Mouse (Mus musculus) forebrain, embryonic 12.5 days (tissue): Measurements from ENCODE around the gene Cdkl1. TPM values are rescaled to one million over a fixed set of nuclear protein-coding genes. Genes with fewer than 3 reads are reported as not detected.

Experiments used
- ATAC-seq: fragments of 200-750 bp; cut with Nextera tagmentation; 2 replicates; pipeline ENCODE4 v1.8.0; 2017; ENCODE audit warnings: moderate TSS enrichment; ENCODE audit not compliant: low FRiP score
- H3K27ac ChIP-seq: fragments of 300-500 bp; sonication (generic); 2 replicates; pipeline ENCODE4 v1.5.1; 2016; ENCODE audit warnings: mild to moderate bottlenecking
- H3K27me3 ChIP-seq: fragments of 300-500 bp; sonication (generic); 2 replicates; pipeline ENCODE4 v1.6.1; 2016; ENCODE audit warnings: mild to moderate bottlenecking
- H3K36me3 ChIP-seq: fragments of 300-500 bp; sonication (generic); replicated peaks from 2 replicates; pipeline ENCODE4 v1.6.1; 2016; ENCODE audit warnings: mild to moderate bottlenecking
- H3K4me1 ChIP-seq: fragments of 300-500 bp; sonication (generic); 2 replicates; pipeline ENCODE4 v1.6.1; 2016
- H3K4me2 ChIP-seq: fragments of 300-500 bp; sonication (generic); 2 replicates; pipeline ENCODE4 v1.6.1; 2016; ENCODE audit warnings: mild to moderate bottlenecking, moderate library complexity
- H3K4me3 ChIP-seq: fragments of 300-500 bp; sonication (generic); replicated peaks from 2 replicates; pipeline ENCODE4 v1.5.1; 2016; ENCODE audit warnings: mild to moderate bottlenecking
- H3K9ac ChIP-seq: fragments of 300-500 bp; sonication (generic); 2 replicates; pipeline ENCODE4 v1.6.1; 2016; ENCODE audit warnings: mild to moderate bottlenecking
- H3K9me3 ChIP-seq: fragments of 300-500 bp; sonication (generic); 2 replicates; pipeline ENCODE4 v1.6.1; 2016
- WGBS: fragments of 180-500 bp; shearing (Covaris S2); methylation state at CpG from one replicate; pipeline ENCODE4 v1.1.7; 2016; 5-methylcytosine and 5-hydroxymethylcytosine counted together
- polyA plus RNA-seq: library from polyadenylated mRNA; unstranded; fragments of >200 nt; fragmentation: Nextera tagmentation; extraction: Ambion mirVana; gene quantifications from 2 replicates; pipeline ENCODE4 v1.2.1, GENCODE M21; 2016

Gene Cdkl1
- polyA plus RNA-seq, 1 experiment from 2014 or later, result 0.93 TPM

DNA sequence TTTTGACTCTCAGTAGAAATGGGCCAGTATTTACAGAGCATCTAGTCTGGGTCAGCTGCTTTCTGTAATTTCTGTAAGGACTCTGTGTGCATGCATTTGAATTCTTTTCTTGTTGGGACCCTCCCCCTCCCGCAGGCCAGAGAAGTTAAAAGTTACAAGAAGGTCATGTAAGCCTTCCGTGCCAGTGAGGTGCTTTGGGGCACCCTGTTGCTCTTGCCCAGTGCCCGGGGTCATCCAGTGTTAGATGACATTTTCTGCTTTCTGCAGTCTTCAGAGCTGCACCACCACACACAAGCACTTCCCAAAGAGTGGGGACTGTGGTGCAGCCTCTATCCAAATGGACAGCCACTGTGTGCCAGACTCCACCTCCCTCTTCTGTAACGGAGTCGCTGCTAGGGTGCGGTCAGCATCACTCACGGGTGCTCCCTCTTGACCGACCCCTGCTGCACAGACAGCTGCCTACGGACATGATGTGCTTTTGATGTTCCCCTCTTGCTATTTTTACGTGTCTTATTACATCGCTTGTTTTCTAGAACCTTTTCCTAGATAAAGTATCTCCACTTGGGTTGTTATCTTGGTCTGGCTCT, 16.4 kb upstream of the Cdkl1 start:
- no peak overlapping the region for H3K27ac ChIP-seq
- peaks cover 31% of the 10 kb centered on the region for H3K36me3 ChIP-seq

DNA sequence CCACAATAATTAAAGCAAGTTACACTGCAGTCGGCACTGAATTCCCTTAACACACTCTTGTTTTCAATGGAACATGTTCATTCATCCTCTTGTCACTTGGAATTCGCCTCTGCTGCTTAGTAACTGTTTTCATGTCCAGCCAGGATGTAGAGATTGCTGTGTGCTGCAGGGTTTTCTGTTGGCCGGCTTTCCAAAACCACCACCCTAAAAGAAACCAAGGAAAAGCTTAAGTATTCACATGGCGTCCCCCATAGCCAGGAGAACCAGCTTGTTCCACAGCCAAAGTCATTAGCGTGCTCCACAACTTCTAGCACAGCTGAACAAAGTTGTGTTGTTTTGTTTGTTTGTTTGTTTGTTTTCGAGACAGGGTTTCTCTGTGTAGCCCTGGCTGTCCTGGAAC, 14.1 kb upstream of the Cdkl1 start:
- H3K4me2 ChIP-seq, result no peak overlapping the region
- H3K36me3 ChIP-seq, result peaks cover 29% of the 10 kb centered on the region
- H3K4me3 ChIP-seq, result no peak overlapping the region
- no peaks in the 10 kb centered on the region for H3K27me3 ChIP-seq
- 92% methylated on average over 6 of the region's 6 CpGs for WGBS
- H3K9ac ChIP-seq, result no peak overlapping the region
- ATAC-seq, result no peak
- H3K9me3 ChIP-seq, result no peaks in the 10 kb centered on the region
- peaks cover 3% of the 10 kb centered on the region for H3K4me1 ChIP-seq
- H3K27ac ChIP-seq, result no peak overlapping the region

More for the DNA sequence above, 16.4 kb upstream of the Cdkl1 start:
- Histone ChIP-seq H3K4me2 (no peak overlapping the region), H3K9ac (no peak overlapping the region), H3K27me3 (no peaks in the 10 kb centered on the region), H3K9me3 (no peaks in the 10 kb centered on the region), H3K4me1 (no peaks in the 10 kb centered on the region), H3K4me3 (no peak overlapping the region)
- no peak for ATAC-seq
- 87% methylated on average over 11 of the region's 11 CpGs for WGBS

DNA sequence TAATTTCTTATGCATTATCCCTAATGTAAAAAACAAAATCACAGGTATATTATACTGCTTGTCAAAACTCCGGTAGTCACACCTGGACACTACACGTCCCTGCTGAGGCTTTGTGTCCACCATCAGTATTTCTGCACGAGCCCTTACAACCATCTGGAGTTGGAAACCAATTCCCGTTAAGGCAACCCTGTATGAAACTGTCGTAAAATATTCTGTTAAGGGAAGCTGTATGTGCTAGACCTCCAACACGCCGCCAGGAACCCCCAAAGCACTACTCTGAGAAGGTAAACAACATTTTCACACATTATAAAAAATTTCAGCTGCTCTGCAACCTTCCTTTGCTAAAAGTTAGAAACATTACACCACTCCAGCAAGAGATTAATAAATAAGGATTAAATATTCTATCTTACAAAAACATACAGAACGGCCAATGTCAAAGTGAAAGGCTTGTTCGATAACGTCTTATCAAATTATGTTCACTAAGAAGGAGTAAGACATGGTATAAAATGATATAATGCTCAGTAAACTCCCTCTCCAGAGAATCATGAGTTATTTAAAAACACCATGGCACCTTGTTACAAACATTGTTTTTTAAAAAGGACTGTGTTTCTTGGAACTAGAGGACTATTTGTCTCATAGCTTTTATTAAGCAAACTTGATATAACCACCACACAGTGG, 13.5 kb upstream of the Cdkl1 start:
- 95% methylated on average over 10 of the region's 10 CpGs for WGBS
- no peak for ATAC-seq
- Histone ChIP-seq H3K9ac (no peak overlapping the region), H3K4me2 (no peak overlapping the region), H3K9me3 (no peaks in the 10 kb centered on the region), H3K4me3 (no peak overlapping the region), H3K36me3 (peaks cover 29% of the 10 kb centered on the region), H3K27ac (no peak overlapping the region), H3K27me3 (no peaks in the 10 kb centered on the region), H3K4me1 (peaks cover 3% of the 10 kb centered on the region)

DNA sequence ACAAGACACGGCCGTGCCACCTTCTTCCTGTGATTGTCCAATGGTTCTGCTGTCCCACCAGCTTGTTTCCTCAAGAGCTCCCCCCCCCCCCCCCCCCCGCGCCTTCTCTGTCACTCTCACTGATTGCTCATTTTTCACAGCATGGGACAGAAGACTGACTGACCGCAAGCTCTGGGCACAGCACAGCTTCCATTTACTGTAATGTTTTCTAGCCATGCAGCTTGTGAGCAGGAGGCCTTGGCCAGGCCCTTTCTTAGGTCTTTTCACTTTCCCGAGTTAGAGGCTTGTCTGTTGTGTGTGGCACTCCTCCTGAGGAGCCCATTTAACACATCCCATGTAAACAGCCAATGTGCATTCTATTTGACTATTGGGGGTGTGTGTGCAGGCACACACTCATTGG, 12.1 kb upstream of the Cdkl1 start:
- Histone ChIP-seq H3K9me3 (no peaks in the 10 kb centered on the region), H3K4me1 (peaks cover 3% of the 10 kb centered on the region), H3K27ac (no peak overlapping the region), H3K4me3 (no peak overlapping the region), H3K27me3 (no peaks in the 10 kb centered on the region), H3K36me3 (peaks cover 26% of the 10 kb centered on the region), H3K9ac (no peak overlapping the region), H3K4me2 (no peak overlapping the region)
- 90% methylated on average over 5 of the region's 6 CpGs for WGBS
- ATAC-seq, result no peak

DNA sequence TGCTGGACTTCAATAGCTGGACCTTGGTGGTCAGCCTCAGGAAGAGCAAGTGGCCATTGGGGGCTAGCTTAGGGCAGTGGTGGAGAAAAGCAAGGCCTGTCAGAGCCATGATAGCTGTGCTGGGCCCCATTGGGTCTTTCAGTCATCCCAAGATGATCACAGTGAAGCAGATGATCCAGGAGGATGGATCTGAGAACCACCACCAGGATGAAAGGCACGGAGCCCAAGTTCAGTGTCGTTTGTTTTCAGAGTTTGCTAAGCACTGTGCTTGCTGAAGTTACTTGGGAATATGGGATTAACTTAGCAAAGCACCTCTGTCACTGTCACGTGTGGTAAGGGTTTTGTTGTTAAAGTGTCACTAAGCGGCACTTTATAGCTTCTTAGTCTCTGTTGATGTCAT, 9.5 kb upstream of the Cdkl1 start:
- no peak overlapping the region for H3K9ac ChIP-seq
- ATAC-seq, result no peak
- peaks cover 3% of the 10 kb centered on the region for H3K4me1 ChIP-seq
- H3K27me3 ChIP-seq, result no peaks in the 10 kb centered on the region
- no peak overlapping the region for H3K27ac ChIP-seq
- WGBS, result 93% methylated on average over 4 of the region's 4 CpGs
- H3K4me2 ChIP-seq, result no peak overlapping the region
- H3K4me3 ChIP-seq, result no peak overlapping the region
- peaks cover 13% of the 10 kb centered on the region for H3K36me3 ChIP-seq
- H3K9me3 ChIP-seq, result no peaks in the 10 kb centered on the region

DNA sequence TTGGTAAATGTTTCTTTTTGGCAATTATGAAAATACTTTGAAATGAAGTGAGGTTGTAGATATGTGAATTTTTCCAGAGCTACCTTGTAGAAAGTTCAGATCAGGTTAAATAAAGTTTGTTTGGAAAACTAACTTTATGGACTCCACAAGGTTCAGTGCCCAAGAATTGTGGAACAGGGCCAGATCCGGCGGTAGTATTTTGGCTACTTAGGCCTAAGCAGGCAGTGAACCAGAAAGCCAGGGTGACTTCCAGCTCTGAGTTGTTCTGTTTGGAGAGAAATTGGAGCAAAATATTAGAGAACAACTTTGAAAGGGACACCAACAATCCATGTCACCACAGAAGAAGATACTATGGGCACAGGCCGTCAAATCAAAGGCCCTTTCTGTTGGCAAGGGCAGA, 5.2 kb upstream of the Cdkl1 start:
- Histone ChIP-seq H3K9ac (no peak overlapping the region), H3K9me3 (no peaks in the 10 kb centered on the region), H3K27me3 (peaks cover 10% of the 10 kb centered on the region; the same call in 1 of the 2 replicates), H3K4me3 (no peak overlapping the region), H3K27ac (no peak overlapping the region), H3K36me3 (no peaks in the 10 kb centered on the region), H3K4me2 (no peak overlapping the region), H3K4me1 (peaks cover 3% of the 10 kb centered on the region)
- 91% methylated on average over 3 of the region's 3 CpGs for WGBS
- no peak for ATAC-seq

DNA sequence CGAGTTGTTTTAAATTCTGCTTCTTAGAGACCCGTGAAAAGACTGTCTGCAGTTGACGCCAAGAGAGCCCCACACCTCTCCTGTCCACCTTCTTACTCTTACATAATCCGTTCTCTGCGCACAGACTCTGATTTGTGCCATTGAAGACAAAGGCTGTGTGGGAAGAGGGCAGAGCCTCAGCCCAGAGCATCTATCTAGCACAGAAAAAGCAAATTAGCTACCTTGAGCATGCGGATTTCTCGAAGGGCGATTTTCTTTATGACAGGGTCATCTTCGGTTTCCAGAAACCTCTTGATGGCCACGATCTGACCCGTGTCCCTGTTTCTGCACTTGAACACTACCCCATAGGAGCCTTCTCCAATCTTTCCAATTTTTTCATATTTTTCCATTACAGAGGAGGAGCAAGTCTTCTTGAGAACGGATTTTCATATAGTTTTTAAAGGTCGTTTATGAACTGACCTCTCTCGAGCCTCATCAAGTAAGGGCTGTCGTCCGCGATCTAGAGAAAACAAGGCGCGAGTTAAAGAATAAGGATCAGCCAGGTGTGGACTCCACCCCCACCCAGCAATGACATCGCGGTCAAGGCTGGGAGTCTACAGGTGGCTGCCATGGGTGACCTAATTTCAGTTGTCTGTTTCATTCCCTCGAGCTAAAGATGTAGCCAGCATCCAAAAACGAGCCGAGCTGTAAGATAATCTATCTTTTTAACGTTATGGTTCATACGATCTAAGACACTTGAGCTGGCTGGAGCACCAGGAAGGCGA, 1.1 kb downstream of the Cdkl1 start:
- Histone ChIP-seq H3K27ac (no peak overlapping the region), H3K9me3 (no peaks in the 10 kb centered on the region), H3K27me3 (peaks cover 33% of the 10 kb centered on the region), H3K36me3 (no peaks in the 10 kb centered on the region), H3K9ac (peak overlapping the region; percentile 61), H3K4me3 (peak overlapping the region; percentile 54), H3K4me1 (peaks cover 20% of the 10 kb centered on the region), H3K4me2 (peak overlapping the region; percentile 98)
- WGBS, result 29% methylated on average over 27 of the region's 27 CpGs
- ATAC-seq, result 0 out of 2 replicates have a peak, but pooled peaks have one; percentile 5

DNA sequence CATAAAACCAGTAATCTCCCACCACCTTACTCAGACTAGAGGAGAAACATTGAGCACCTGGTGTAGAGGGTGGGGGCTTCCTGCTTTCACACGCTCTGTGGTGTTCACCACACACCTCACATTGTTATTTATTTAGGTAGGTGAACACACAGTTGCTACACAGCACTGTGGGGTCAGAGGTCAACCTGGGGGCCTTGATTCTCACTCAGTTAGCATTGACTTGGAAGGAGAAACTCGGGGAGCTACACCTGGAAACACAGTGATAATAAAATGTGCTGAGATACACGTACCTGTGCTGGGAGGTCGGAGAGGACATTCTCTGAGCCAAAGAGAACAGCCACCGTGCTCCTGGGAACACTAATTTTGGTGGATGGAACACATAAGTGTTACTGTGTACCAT, 2.7 kb downstream of the Cdkl1 start:
- H3K9ac ChIP-seq, result no peak overlapping the region
- ATAC-seq, result no peak
- peaks cover 20% of the 10 kb centered on the region for H3K4me1 ChIP-seq
- no peak overlapping the region for H3K27ac ChIP-seq
- WGBS, result 85% methylated on average over 5 of the region's 5 CpGs
- H3K4me2 ChIP-seq, result no peak overlapping the region
- H3K4me3 ChIP-seq, result no peak overlapping the region
- H3K9me3 ChIP-seq, result no peaks in the 10 kb centered on the region
- H3K27me3 ChIP-seq, result peaks cover 33% of the 10 kb centered on the region
- H3K36me3 ChIP-seq, result no peaks in the 10 kb centered on the region

DNA sequence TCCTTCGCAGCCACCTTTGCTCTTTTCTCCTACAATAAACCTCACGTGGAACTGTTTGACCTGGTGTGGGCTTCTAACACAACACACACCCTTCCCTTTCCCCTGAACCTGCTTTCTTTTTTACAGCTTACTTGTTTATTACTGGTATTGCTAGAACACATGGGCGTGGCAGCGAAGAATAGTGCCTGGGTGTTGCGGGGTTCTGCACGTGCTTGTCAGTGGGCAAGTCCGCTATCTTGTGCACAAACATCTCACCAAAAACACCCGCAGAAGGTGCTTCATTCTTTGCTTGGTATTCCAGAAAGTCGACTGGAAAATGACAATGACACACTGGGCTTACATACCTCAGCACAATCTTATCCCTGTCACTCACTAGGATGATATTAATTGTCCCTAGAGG, 5.6 kb downstream of the Cdkl1 start:
- WGBS, result 89% methylated on average over 9 of the region's 9 CpGs
- H3K9me3 ChIP-seq, result no peaks in the 10 kb centered on the region
- no peak for ATAC-seq

DNA sequence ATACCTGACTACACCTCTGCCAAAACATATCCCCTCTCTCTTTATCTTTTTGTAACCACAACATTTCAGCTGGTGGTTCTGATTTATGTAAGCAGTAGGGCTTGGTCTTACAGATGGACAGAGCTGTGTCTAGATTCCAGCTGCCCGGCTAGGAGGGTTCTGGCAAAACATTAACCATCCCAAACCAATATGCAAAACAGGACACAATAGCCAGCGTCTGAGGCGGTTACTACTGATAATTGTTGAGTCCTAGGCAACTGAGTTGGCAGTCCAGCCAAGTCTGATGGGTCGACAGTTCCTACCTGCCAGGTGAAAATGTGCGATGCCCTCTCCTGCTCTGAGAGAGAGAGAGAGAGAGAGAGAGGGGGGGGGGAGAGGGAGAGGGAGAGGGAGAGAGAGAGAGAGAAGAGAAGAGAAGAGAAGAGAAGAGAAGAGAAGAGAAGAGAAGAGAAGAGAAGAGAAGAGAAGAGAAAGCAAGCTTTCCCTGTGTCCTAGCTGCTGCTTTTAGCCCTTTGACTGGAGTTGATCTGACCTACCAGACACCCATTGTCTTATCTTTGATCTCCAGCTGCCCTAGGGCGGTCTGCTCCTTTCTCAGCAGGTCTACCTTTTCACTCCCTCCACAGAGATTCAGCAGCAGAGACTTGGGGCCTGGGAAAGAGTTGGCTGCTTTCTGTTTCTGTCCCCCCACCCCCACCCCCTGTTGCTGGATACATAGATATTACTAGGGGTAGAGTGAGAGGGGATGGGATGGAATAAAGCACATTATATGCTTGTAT, 7.6 kb downstream of the Cdkl1 start:
- 56% methylated on average over 6 of the region's 6 CpGs for WGBS
- Histone ChIP-seq H3K9me3 (no peaks in the 10 kb centered on the region), H3K27me3 (0 out of 2 replicates have a peak, but pooled peaks cover 2% of the 10 kb centered on the region), H3K36me3 (no peaks in the 10 kb centered on the region), H3K4me3 (no peak overlapping the region), H3K4me2 (no peak overlapping the region), H3K27ac (no peak overlapping the region), H3K9ac (no peak overlapping the region), H3K4me1 (no peaks in the 10 kb centered on the region)
- ATAC-seq, result no peak

More for the DNA sequence above, 5.6 kb downstream of the Cdkl1 start:
- Histone ChIP-seq H3K4me3 (no peak overlapping the region), H3K27ac (no peak overlapping the region), H3K9ac (no peak overlapping the region), H3K27me3 (peaks cover 20% of the 10 kb centered on the region), H3K4me1 (peaks cover 9% of the 10 kb centered on the region), H3K36me3 (no peaks in the 10 kb centered on the region), H3K4me2 (no peak overlapping the region)

DNA sequence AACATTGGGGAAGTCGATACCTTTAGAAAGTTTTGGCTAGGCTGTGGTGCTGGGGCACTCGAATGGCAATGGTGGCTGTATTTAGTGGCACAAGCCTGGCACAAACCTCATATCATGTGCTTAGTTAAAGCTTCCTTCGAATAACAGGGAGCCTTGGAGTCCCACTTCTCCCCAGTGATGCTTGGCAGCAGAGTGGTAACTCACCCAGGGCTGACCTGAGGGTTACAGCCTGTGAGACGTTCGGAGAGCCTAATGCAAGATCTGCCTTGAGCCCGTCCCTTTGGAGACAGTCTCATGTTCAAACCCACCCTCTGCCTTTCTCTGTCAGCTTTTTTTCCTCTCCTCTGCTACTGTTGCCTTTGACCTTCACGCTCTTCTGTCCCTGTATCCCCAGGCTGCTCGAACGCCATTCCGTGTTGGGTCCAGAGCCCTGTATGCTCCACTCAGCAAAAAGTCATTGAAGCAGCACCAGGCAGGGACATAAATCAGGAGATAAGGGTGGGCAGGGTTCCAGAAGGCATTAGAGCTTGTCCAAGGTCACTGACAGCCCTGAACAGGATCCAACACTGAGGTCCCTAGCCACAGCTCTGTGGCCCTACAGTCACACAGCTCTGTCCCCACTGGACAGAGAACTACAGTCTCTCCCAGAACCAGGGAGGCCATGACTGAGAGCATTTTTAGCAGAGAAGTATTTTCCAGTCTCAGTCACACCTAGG, 9.0 kb downstream of the Cdkl1 start:
- Histone ChIP-seq H3K27me3 (no peaks in the 10 kb centered on the region), H3K9ac (no peak overlapping the region), H3K4me1 (no peaks in the 10 kb centered on the region; the same call in 1 of the 2 replicates), H3K9me3 (no peaks in the 10 kb centered on the region), H3K27ac (no peak overlapping the region), H3K36me3 (no peaks in the 10 kb centered on the region), H3K4me3 (no peak overlapping the region), H3K4me2 (no peak overlapping the region)
- no peak for ATAC-seq
- 85% methylated on average over 10 of the region's 10 CpGs for WGBS
